Mouse (Mus musculus): ENCODE data around the gene Gm10961.

GRCm38 (mm10) chr3:107636236-107636635, 5.1 kb downstream of the Gm10961 start:
- TF ChIP-seq CTCF (IDR thresholded peaks at IDR 0.05; ENCODE audit: low read depth, low read length) (no peak), POLR2A (IDR thresholded peaks at IDR 0.05; ENCODE audit: extremely low read depth, insufficient read depth, low read length) (no peak)

Data from liver, adult 2 months (tissue).